Mouse (Mus musculus) bone marrow macrophage, adult 2 months (primary cell): ENCODE measurements at regions not wholly inside any gene's neighbourhood (a gene's known extent, or its start where the extent isn't known, plus 50 kb on each side); places are given as distances from the start of the nearest gene placed in this dataset.

Source experiments
- CTCF ChIP-seq: IDR thresholded peaks from 2 replicates; pipeline ENCODE4 v1.5.1; 2012; ENCODE audit warnings: low read depth, mild to moderate bottlenecking, low read length, moderate library complexity
- POLR2A ChIP-seq: IDR thresholded peaks from 2 replicates; pipeline ENCODE4 v1.6.1; 2012; ENCODE audit warnings: mild to moderate bottlenecking, low read depth, low read length, borderline replicate concordance

DNA sequence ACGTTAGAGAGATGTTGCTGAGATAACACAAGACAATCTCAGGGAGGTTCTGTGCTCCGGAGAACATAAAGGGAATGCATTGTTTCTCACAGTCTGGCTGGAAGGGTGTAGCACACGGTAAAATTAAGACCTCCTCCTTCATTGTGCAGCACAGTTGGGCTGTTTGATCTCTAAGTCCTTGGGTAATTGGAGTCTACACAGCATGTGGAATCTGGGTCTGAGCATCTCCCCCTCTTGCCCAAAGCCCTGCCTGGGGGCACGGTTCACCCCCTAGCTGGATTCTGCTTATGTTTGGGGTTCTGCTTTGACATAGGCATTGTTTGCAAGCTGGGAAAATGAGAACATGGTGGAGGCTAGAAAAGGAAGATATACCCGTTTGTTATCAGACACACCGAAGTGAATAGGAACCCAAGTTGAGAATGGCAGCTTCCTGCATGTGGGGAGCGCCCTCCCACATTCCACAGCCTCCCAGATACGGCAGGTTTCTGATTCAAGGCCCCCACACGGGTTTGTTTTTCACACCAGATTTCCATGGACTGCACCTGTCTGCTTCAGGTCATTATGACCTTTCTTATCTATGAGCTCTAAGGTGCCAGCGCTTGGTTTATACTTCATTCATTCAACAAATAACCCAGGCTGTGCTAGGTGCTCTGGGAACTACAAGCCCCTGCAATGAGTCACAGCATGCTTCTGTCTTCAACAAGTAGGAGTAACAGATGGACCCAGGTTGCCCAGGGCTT is 79.9 kb downstream of the Fam204a start:
- TF ChIP-seq POLR2A, result no peak
- TF ChIP-seq CTCF, result no peak
